Mouse (Mus musculus): ENCODE measurements around the gene Rpn1.

GRCm38 (mm10) chr6:88113139-88113538 lies 28.9 kb downstream of the Rpn1 start:
- TF ChIP-seq CTCF (conservative IDR thresholded peaks at IDR 0.05; ENCODE audit: low read length) = peak; percentile 86
- TF ChIP-seq POU5F1 (IDR thresholded peaks at IDR 0.05; ENCODE audit: borderline replicate concordance, low read length) = no peak

Data from E14TG2a.4 (cell line).